Mouse (Mus musculus): Measurements from ENCODE around the gene Nbeal2.

Gene Nbeal2

GRCm38 (mm10) chr9:110583521-110583920 lies 70.4 kb downstream of the Nbeal2 start:
- no peak for DNase-seq (ENCODE audit: low read depth, low spot score)

GRCm38 (mm10) chr9:110582161-110582560 lies 71.8 kb downstream of the Nbeal2 start:
- no peak for DNase-seq (ENCODE audit: low read depth, low spot score)

Data from CD4-positive helper T cell, adult 2 months (primary cell).